Mouse (Mus musculus) kidney, embryonic 14.5 days (tissue): ENCODE data around the gene Pdxdc1. TPM values are rescaled to one million over a fixed set of nuclear protein-coding genes. Genes with fewer than 3 reads are reported as not detected.

Experiments
- ATAC-seq: fragments of 200-750 bp; cut with Nextera tagmentation; 2 replicates; pipeline ENCODE4 v1.8.0; 2017; ENCODE audit warnings: moderate number of reproducible peaks, mild to moderate bottlenecking, moderate TSS enrichment, moderate library complexity; ENCODE audit not compliant: low FRiP score, low TSS enrichment
- H3K27ac ChIP-seq: fragments of 300-500 bp; sonication (generic); 2 replicates; pipeline ENCODE4 v1.5.1; 2014; ENCODE audit warnings: low read depth, mild to moderate bottlenecking, low read length, moderate library complexity, mixed read lengths
- H3K27me3 ChIP-seq: fragments of 300-500 bp; sonication (generic); 2 replicates; pipeline ENCODE4 v1.6.1; 2014; ENCODE audit warnings: mild to moderate bottlenecking, low read length; ENCODE audit not compliant: control insufficient read depth, insufficient read depth
- H3K36me3 ChIP-seq: fragments of 300-500 bp; sonication (generic); 2 replicates; pipeline ENCODE4 v1.6.1; 2014; ENCODE audit warnings: low read length, mixed read lengths; ENCODE audit not compliant: control insufficient read depth, insufficient read depth
- H3K4me1 ChIP-seq: fragments of 300-500 bp; sonication (generic); 2 replicates; pipeline ENCODE4 v1.6.1; 2014; ENCODE audit warnings: low read length, mixed read lengths; ENCODE audit not compliant: control insufficient read depth, insufficient read depth
- H3K4me2 ChIP-seq: fragments of 300-500 bp; sonication (generic); replicated peaks from 2 replicates; pipeline ENCODE4 v1.6.1; 2014; ENCODE audit warnings: low read depth, mild to moderate bottlenecking, low read length
- H3K4me3 ChIP-seq: fragments of 300-500 bp; sonication (generic); 2 replicates; pipeline ENCODE4 v1.5.1; 2014; ENCODE audit warnings: mild to moderate bottlenecking, low read length
- H3K9ac ChIP-seq: fragments of 300-500 bp; sonication (generic); 2 replicates; pipeline ENCODE4 v1.6.1; 2014; ENCODE audit warnings: low read depth, mild to moderate bottlenecking, low read length, moderate library complexity
- H3K9me3 ChIP-seq: fragments of 300-500 bp; sonication (generic); 2 replicates; pipeline ENCODE4 v1.6.1; 2016; ENCODE audit warnings: low read length; ENCODE audit not compliant: control insufficient read depth
- WGBS: fragments of 180-500 bp; shearing (Covaris S2); extraction: QIAGEN DNeasy Blood & Tissue Kit; methylation state at CpG from one replicate; pipeline ENCODE4 v1.1.7; 2014; 5-methylcytosine and 5-hydroxymethylcytosine counted together
- polyA plus RNA-seq: library from polyadenylated mRNA; unstranded; fragments of >200 nt; fragmentation: Nextera tagmentation; extraction: Ambion mirVana; gene quantifications from 2 replicates; pipeline ENCODE4 v1.2.1, GENCODE M21; 2014

Pdxdc1 gene
- polyA plus RNA-seq, 1 experiment from 2014 or later: 87.5 TPM

DNA sequence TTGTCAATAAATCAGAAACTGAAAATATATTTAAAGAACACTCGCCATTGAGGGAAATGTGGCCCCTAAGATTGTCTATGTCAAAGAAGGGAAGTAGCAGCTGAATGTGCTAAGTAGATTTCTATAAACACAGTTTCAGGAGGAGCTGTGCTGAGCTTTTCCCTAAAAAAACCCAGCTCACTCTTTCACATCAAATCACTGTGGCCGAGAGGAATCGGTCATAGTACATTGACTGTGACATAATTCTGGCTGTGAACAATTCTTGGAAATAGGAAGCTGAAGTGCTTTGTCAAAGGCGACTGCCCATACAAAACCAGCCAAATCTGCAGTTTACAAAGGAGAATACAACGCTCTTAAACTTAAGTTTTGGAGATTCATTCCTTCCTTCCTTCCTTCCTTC, 36.3 kb downstream of the Pdxdc1 start:
- peaks cover 20% of the 10 kb centered on the region for H3K36me3 ChIP-seq
- no peak overlapping the region for H3K27ac ChIP-seq
- no peaks in the 10 kb centered on the region for H3K4me1 ChIP-seq
- ATAC-seq: no peak
- H3K9me3 ChIP-seq: no peaks in the 10 kb centered on the region
- 71% methylated on average over 5 of the region's 5 CpGs for whole genome bisulfite sequencing
- H3K9ac ChIP-seq: no peak overlapping the region
- no peak overlapping the region for H3K4me2 ChIP-seq
- no peaks in the 10 kb centered on the region for H3K27me3 ChIP-seq
- no peak overlapping the region for H3K4me3 ChIP-seq

DNA sequence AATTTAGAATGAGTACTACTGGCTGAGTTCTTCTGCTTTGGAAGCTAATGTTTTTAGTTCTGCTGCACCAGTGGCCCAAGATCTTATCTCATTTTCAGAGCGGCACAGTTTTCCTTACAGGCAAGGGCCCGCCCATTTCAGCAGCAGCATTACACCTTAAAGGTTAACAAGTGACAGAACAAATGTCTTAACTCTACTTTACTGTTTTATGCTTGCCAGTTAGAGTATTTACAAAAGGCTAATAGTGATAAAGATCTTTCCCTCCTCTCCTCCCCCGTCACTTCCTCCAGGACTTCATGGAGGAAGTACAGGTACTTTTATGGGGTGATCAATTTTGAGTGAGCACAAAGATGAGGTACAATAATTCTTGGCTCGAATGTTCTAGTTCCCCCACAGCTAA, 36.9 kb downstream of the Pdxdc1 start:
- 44% methylated on average over 4 of the region's 4 CpGs for WGBS
- Histone ChIP-seq H3K9me3 (no peaks in the 10 kb centered on the region), H3K27me3 (no peaks in the 10 kb centered on the region), H3K4me3 (no peak overlapping the region), H3K4me1 (no peaks in the 10 kb centered on the region), H3K9ac (no peak overlapping the region), H3K36me3 (peaks cover 18% of the 10 kb centered on the region), H3K27ac (no peak overlapping the region), H3K4me2 (no peak overlapping the region)
- ATAC-seq: no peak

DNA sequence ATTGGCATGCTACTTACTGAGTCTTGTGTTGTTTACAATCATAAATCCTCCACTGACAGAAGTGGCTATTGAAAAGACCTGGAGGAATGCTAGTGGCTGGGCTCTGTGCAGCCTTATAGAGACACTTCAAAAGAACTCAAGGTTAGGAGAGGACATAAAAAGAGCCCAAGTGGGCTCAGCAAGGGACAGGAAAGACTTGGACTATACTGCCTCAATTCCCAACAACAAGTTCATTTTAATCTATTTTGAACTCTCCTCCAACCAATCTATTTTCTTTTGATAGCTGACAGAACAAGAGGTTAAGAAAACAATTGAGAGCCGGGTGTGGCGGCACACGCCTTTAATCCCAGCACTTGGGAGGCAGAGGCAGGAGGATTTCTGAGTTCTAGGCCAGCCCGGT, 49.0 kb downstream of the Pdxdc1 start:
- H3K4me3 ChIP-seq: no peak overlapping the region
- no peaks in the 10 kb centered on the region for H3K4me1 ChIP-seq
- no peaks in the 10 kb centered on the region for H3K9me3 ChIP-seq
- H3K27ac ChIP-seq: no peak overlapping the region
- 95% methylated on average over 4 of the region's 4 CpGs for WGBS
- no peak overlapping the region for H3K4me2 ChIP-seq
- no peaks in the 10 kb centered on the region for H3K27me3 ChIP-seq
- no peak for ATAC-seq
- H3K36me3 ChIP-seq: peaks cover 35% of the 10 kb centered on the region
- no peak overlapping the region for H3K9ac ChIP-seq

DNA sequence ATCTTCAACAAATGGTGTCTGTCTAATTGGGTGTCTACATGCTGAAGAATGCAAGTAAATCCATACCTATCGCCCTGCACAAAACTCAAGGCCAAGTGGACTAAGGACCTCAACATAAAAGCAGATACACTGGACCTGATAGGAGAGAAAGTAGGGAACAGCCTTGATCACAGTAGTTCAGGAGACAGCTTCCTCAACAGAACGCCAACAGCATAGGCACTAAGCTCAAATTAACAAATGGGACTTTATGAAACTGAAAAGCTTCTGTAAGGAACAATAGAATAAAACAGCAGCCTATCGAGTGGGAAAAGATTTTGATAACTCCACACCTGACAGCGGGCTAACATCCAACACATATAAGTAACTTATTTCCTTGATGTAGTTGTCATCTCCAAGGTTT, 51.5 kb downstream of the Pdxdc1 start:
- H3K9me3 ChIP-seq: no peaks in the 10 kb centered on the region
- H3K4me3 ChIP-seq: no peak overlapping the region
- no peak for ATAC-seq
- no peak overlapping the region for H3K9ac ChIP-seq
- 93% methylated on average over 4 of the region's 4 CpGs for WGBS
- H3K4me2 ChIP-seq: no peak overlapping the region
- H3K4me1 ChIP-seq: no peaks in the 10 kb centered on the region
- H3K36me3 ChIP-seq: peaks cover 35% of the 10 kb centered on the region
- no peaks in the 10 kb centered on the region for H3K27me3 ChIP-seq
- no peak overlapping the region for H3K27ac ChIP-seq

DNA sequence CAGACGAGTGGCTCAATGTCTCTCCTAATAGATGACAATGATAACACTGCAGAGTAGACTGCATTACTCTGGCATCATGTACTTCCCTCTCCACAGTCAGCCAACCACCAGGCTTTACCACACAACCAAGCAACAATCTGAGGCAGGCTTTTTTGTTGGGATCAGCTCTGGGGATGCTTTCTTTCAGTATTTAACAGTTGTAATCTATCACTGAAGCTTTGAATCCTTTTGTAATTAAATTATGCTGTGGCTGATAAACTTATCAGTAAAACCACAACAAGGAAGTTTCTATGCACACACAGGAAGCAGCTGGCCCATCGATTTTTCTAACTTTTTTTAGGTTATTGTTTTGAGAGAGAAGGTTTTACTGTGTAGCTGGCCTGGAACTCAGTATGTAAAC, 54.6 kb downstream of the Pdxdc1 start:
- Histone ChIP-seq H3K4me3 (no peak overlapping the region), H3K36me3 (peaks cover 42% of the 10 kb centered on the region), H3K27ac (no peak overlapping the region), H3K4me2 (no peak overlapping the region), H3K9me3 (no peaks in the 10 kb centered on the region), H3K27me3 (no peaks in the 10 kb centered on the region), H3K9ac (no peak overlapping the region), H3K4me1 (no peaks in the 10 kb centered on the region)
- ATAC-seq: no peak
- 81% methylated on average over 2 of the region's 2 CpGs for WGBS

GRCm38 (mm10) chr16:13846675-13847074, 56.3 kb downstream of the Pdxdc1 start:
- no peak for ATAC-seq
- 93% methylated on average over 1 of the region's 1 CpGs for WGBS
- Histone ChIP-seq H3K27me3 (no peaks in the 10 kb centered on the region), H3K9me3 (no peaks in the 10 kb centered on the region), H3K27ac (no peak overlapping the region), H3K4me2 (no peak overlapping the region), H3K4me1 (no peaks in the 10 kb centered on the region), H3K9ac (no peak overlapping the region), H3K4me3 (no peak overlapping the region), H3K36me3 (peaks cover 44% of the 10 kb centered on the region)

DNA sequence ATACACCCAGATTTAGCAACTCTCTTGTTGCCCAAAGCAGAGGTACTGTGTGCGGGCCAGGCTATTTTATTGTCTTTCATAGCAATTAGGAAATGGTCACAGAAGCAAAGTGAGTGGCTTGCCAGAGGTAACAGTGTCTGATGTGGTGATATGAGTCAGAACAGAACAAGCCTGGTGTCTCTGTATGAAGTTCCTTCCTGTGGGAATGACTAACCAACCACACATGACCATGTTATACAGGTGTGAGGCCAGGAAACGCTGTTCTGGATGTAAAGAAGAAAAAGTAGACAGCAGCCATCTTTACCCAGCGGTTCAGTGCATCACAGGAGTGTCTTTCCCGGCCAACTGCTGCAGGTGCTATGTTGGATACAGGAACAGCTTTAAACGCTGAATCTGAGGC, 57.9 kb downstream of the Pdxdc1 start:
- Histone ChIP-seq H3K27ac (no peak overlapping the region), H3K4me2 (no peak overlapping the region), H3K4me1 (no peaks in the 10 kb centered on the region), H3K9me3 (no peaks in the 10 kb centered on the region), H3K27me3 (no peaks in the 10 kb centered on the region), H3K4me3 (no peak overlapping the region), H3K36me3 (peaks cover 49% of the 10 kb centered on the region), H3K9ac (no peak overlapping the region)
- ATAC-seq: no peak
- 97% methylated on average over 5 of the region's 5 CpGs for WGBS

- no peak for ATAC-seq
- H3K27me3 ChIP-seq: no peaks in the 10 kb centered on the region
- H3K4me2 ChIP-seq: no peak overlapping the region
- no peak overlapping the region for H3K4me3 ChIP-seq
- H3K9ac ChIP-seq: no peak overlapping the region
- peaks cover 79% of the 10 kb centered on the region for H3K36me3 ChIP-seq
- no peak overlapping the region for H3K27ac ChIP-seq
- no peaks in the 10 kb centered on the region for H3K4me1 ChIP-seq
- WGBS: 98% methylated on average over 3 of the region's 3 CpGs
- no peaks in the 10 kb centered on the region for H3K9me3 ChIP-seq
Measured at GRCm38 (mm10) chr16:13840956-13841355, 62.0 kb downstream of the Pdxdc1 start.

DNA sequence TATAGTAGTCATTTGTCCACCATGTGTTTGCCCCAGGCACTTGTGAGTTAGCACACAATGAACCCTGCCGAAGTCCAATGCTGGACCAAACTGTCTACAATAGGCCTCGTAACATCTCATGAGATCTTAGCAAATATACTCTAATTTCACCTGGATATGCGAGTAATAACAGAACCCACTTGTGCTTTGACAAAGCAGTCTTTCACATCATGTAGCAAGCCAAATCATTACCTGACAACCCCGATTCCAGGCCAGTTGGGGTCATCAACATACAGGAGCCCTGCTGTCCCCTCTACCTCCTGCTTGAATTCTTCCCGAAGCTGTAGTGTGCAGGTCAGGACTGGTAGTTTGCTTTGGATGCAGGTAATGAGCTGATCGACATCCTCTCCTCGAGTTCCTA, 62.9 kb downstream of the Pdxdc1 start:
- no peak overlapping the region for H3K9ac ChIP-seq
- WGBS: 90% methylated on average over 7 of the region's 7 CpGs
- no peak overlapping the region for H3K4me2 ChIP-seq
- no peak for ATAC-seq
- no peaks in the 10 kb centered on the region for H3K4me1 ChIP-seq
- H3K36me3 ChIP-seq: peaks cover 83% of the 10 kb centered on the region
- no peaks in the 10 kb centered on the region for H3K9me3 ChIP-seq
- no peak overlapping the region for H3K4me3 ChIP-seq
- no peaks in the 10 kb centered on the region for H3K27me3 ChIP-seq
- no peak overlapping the region for H3K27ac ChIP-seq

DNA sequence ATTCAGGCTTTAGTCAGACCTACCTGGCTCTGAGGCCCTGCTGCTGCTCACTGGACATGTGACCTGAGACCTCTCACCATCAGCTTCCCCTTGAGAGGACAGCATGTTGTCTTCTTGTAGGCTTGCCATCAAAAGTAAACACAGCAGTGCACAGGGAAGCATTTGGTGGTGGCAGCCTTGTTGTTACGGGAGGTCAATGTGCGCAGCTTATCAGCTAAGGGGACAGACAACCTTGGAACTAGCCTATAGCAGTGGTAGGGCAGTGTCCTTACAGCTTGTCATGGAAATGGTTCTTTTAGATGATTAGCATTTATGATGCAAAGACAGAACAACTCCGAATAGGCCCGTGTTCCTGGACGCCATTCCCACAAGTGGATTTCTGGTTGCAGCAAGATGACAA, 68.5 kb downstream of the Pdxdc1 start:
- peaks cover 92% of the 10 kb centered on the region for H3K36me3 ChIP-seq

More for the DNA sequence above, 68.5 kb downstream of the Pdxdc1 start:
- Histone ChIP-seq H3K4me2 (no peak overlapping the region), H3K4me3 (no peak overlapping the region), H3K27ac (no peak overlapping the region), H3K4me1 (no peaks in the 10 kb centered on the region), H3K9me3 (no peaks in the 10 kb centered on the region), H3K27me3 (no peaks in the 10 kb centered on the region), H3K9ac (no peak overlapping the region)
- ATAC-seq: no peak
- WGBS: 96% methylated on average over 5 of the region's 5 CpGs
